Mouse (Mus musculus): ENCODE data around the gene Mxi1.

The Mxi1 gene

GRCm38 (mm10) chr19:53423341-53423753 is 113.0 kb downstream of the Mxi1 start:
- peak; percentile 89 for DNase-seq (ENCODE audit: low read depth)

- peak; percentile 87 for DNase-seq (ENCODE audit: low read depth)
Observed at GRCm38 (mm10) chr19:53423816-53424465, 113.6 kb downstream of the Mxi1 start.

GRCm38 (mm10) chr19:53424629-53425028 is 114.3 kb downstream of the Mxi1 start:
- peak; percentile 96 for DNase-seq (ENCODE audit: low read depth)

Measured in naive thymus-derived CD4-positive, alpha-beta T cell, adult 2 months (primary cell).